Mouse (Mus musculus) MEL (cell line): Measurements from ENCODE around the gene Dusp15.

Source experiments
- CTCF ChIP-seq, 3 experiments: IDR thresholded peaks in 2 of 3; conservative IDR thresholded peaks in 1 of 3; 2 replicates each; pipeline ENCODE4 v1.5.1; 2011 to 2012; ENCODE audit warnings: low read length in 3 of 3, low read depth in 2 of 3, mild to moderate bottlenecking in 2 of 3, improper control_type of control experiment in 1 of 3, inconsistent platforms in 1 of 3, mixed read lengths in 1 of 3, moderate library complexity in 1 of 3; ENCODE audit not compliant: control insufficient read depth in 1 of 3, insufficient read depth in 1 of 3, poor library complexity in 1 of 3, severe bottlenecking in 1 of 3
- EP300 ChIP-seq, 2 experiments: IDR thresholded peaks; 2 replicates each; pipeline ENCODE4 v1.6.1; 2011; ENCODE audit warnings: improper control_type of control experiment in 2 of 2, low read length in 2 of 2, low read depth in 1 of 2, mild to moderate bottlenecking in 1 of 2
- HCFC1 ChIP-seq: IDR thresholded peaks from 2 replicates; pipeline ENCODE4 v1.6.1; 2012; ENCODE audit warnings: low read depth, mild to moderate bottlenecking, inconsistent platforms, low read length, improper control_type of control experiment, moderate library complexity
- MAZ ChIP-seq: IDR thresholded peaks from 2 replicates; pipeline ENCODE4 v1.6.1; 2012; ENCODE audit warnings: low read depth, mild to moderate bottlenecking, inconsistent platforms, low read length, improper control_type of control experiment

- TF ChIP-seq HCFC1: no peak
- TF ChIP-seq MAZ: no peak
- no peak for TF ChIP-seq CTCF (IDR thresholded peaks at IDR 0.05 in 2 of 3, conservative IDR thresholded peaks at IDR 0.05 in 1 of 3; ENCODE audit: control insufficient read depth in 1 of 3, insufficient read depth in 1 of 3, low read depth in 2 of 3, low read length in 3 of 3, poor library complexity in 1 of 3, severe bottlenecking in 1 of 3)
- no peak for TF ChIP-seq EP300 (IDR thresholded peaks at IDR 0.05; ENCODE audit: low read depth in 1 of 2, low read length in 2 of 2)
Measured at GRCm38 (mm10) chr2:152941106-152941505, 10.4 kb downstream of the Dusp15 start.
